Mouse (Mus musculus): Measurements from ENCODE around the gene E130309D02Rik.

- TF ChIP-seq CTCF (IDR thresholded peaks at IDR 0.05; ENCODE audit: control insufficient read depth, insufficient read depth, insufficient read length) = no peak
- no peak for TF ChIP-seq MAX (IDR thresholded peaks at IDR 0.05)
- TF ChIP-seq CEBPB (IDR thresholded peaks at IDR 0.05; ENCODE audit: low read depth) = no peak
- TF ChIP-seq USF1 (IDR thresholded peaks at IDR 0.05; ENCODE audit: low read depth) = no peak
- TF ChIP-seq MYOD1 (IDR thresholded peaks at IDR 0.05; ENCODE audit: control insufficient read depth, insufficient read length, low read depth) = no peak
- no peak for TF ChIP-seq MYOG (IDR thresholded peaks at IDR 0.05; ENCODE audit: control insufficient read depth, extremely low read depth, insufficient read length)
- no peak for TF ChIP-seq FOSL1 (IDR thresholded peaks at IDR 0.05; ENCODE audit: insufficient read depth, low read length, poor library complexity, severe bottlenecking)
These were observed 22.3 kb downstream of the E130309D02Rik start for GRCm38 (mm10) chr5:143292879-143293278.

Measured in C2C12 (cell line).